In genomic region chr9:66265645-66266044, GRCm38 (mm10) we compare ENCODE assay signal across 21 mouse cellular contexts.
A peak's percentile ranks its signal among the peaks of the same experiment; 100 is the strongest.
DNase-seq lines count a peak whose midpoint lies in the region; ATAC-seq and TF ChIP-seq lines count a peak whose summit lies in the region.
"Had no signal": no experiment of that assay in that cellular context is flagged by ENCODE, and none has a peak within 500 bp of the region (broad histone marks: within the 10 kb centered on the region; RNA-seq: fewer than 3 reads in every experiment).

No protein-coding gene starts in this region.

- no peak for ATAC-seq in lung, postnatal 0 days
- ATAC-seq in hindbrain, embryonic 16.5 days, result no peak
- ATAC-seq: forebrain, embryonic 15.5 days; midbrain, embryonic 15.5 days had no signal

- TF ChIP-seq EP300 in lung, postnatal 0 days (IDR thresholded peaks at IDR 0.05), result no peak

- peak; percentile 68 to 76 for DNase-seq in frontal cortex, adult 2 months (ENCODE audit: extremely low spot score in 1 of 2, low spot score in 1 of 2)
- DNase-seq in frontal cortex, postnatal 14 days (ENCODE audit: low spot score in 2 of 2), result no peak
- peak; percentile 49 to 60 for DNase-seq in right cerebral cortex, adult 2 months (ENCODE audit: low spot score in 2 of 2)
- DNase-seq in right cerebral cortex, postnatal 14 days, result no peak
- peak; percentile 44 to 92 for DNase-seq in left cerebral cortex, postnatal 25 days (ENCODE audit: low spot score in 2 of 2)
- no peak for DNase-seq in lung, postnatal 0 days (ENCODE audit: low spot score)
- no peak for DNase-seq in natural killer cell, adult 2 months (ENCODE audit: low spot score in 2 of 2)
- DNase-seq: cerebellum, adult 9-11 months; embryo, embryonic 11 days; heart, postnatal 10 days; kidney, adult 18-20 months; kidney, postnatal 14 days; liver, embryonic 13.5 days; thymus, postnatal 14 days had no signal

- H3K4me2 ChIP-seq in lung, postnatal 0 days (replicated peaks; ENCODE audit: low read depth, low read length), result no peak overlapping the region
- H3K4me2 ChIP-seq in hindbrain, embryonic 16.5 days (ENCODE audit: low read length), result no peak overlapping the region
- H3K4me2 ChIP-seq: forebrain, embryonic 15.5 days; hindbrain, embryonic 13.5 days; limb, embryonic 12.5 days; liver, embryonic 13.5 days; lung, embryonic 15.5 days; midbrain, embryonic 15.5 days had no signal

- no peaks in the 10 kb centered on the region for H3K9me3 ChIP-seq in lung, postnatal 0 days (ENCODE audit: low read length)
- H3K9me3 ChIP-seq in hindbrain, embryonic 16.5 days (ENCODE audit: control insufficient read depth, low read length), result no peaks in the 10 kb centered on the region
- H3K9me3 ChIP-seq: forebrain, embryonic 15.5 days; heart, embryonic 10.5 days; hindbrain, embryonic 13.5 days; limb, embryonic 12.5 days; liver, embryonic 13.5 days; lung, embryonic 15.5 days; midbrain, embryonic 15.5 days had no signal

- no peaks in the 10 kb centered on the region for H3K36me3 ChIP-seq in lung, postnatal 0 days (ENCODE audit: insufficient read depth, low read length)
- no peaks in the 10 kb centered on the region for H3K36me3 ChIP-seq in hindbrain, embryonic 16.5 days (ENCODE audit: control insufficient read depth, insufficient read depth, low read length)
- H3K36me3 ChIP-seq: forebrain, embryonic 15.5 days; heart, embryonic 10.5 days; hindbrain, embryonic 13.5 days; limb, embryonic 12.5 days; liver, embryonic 13.5 days; lung, embryonic 15.5 days; midbrain, embryonic 15.5 days had no signal

- H3K27ac ChIP-seq in lung, postnatal 0 days (ENCODE audit: low read length), result no peak overlapping the region
- no peak overlapping the region for H3K27ac ChIP-seq in hindbrain, embryonic 16.5 days (ENCODE audit: low read depth, low read length)
- H3K27ac ChIP-seq: forebrain, embryonic 15.5 days; heart, embryonic 10.5 days; hindbrain, embryonic 13.5 days; limb, embryonic 12.5 days; liver, embryonic 13.5 days; lung, embryonic 15.5 days; midbrain, embryonic 15.5 days had no signal

- intact Hi-C loops in left cerebral cortex, postnatal 25 days (cut with DNase I), result loop anchor here (1.0 kb wide), 3 partner anchors 10 to 57 kb away; no protein-coding TSS in a partner anchor

- 23% methylated on average over 2 of the region's 2 CpGs for WGBS in lung, postnatal 0 days
- 60% methylated on average over 2 of the region's 2 CpGs for WGBS in hindbrain, embryonic 16.5 days

- TF ChIP-seq CTCF in lung, postnatal 0 days (IDR thresholded peaks at IDR 0.05), result no peak

- H3K4me1 ChIP-seq in lung, postnatal 0 days (ENCODE audit: insufficient read depth, low read depth, low read length), result no peaks in the 10 kb centered on the region
- H3K4me1 ChIP-seq in hindbrain, embryonic 16.5 days (ENCODE audit: control insufficient read depth, insufficient read depth, low read depth, low read length), result no peaks in the 10 kb centered on the region
- H3K4me1 ChIP-seq: forebrain, embryonic 15.5 days; hindbrain, embryonic 13.5 days; limb, embryonic 12.5 days; liver, embryonic 13.5 days; lung, embryonic 15.5 days; midbrain, embryonic 15.5 days had no signal

- H3K4me3 ChIP-seq in lung, postnatal 0 days (ENCODE audit: low read depth, low read length), result no peak overlapping the region
- no peak overlapping the region for H3K4me3 ChIP-seq in hindbrain, embryonic 16.5 days (ENCODE audit: low read length)
- H3K4me3 ChIP-seq: forebrain, embryonic 15.5 days; heart, embryonic 10.5 days; hindbrain, embryonic 13.5 days; limb, embryonic 12.5 days; liver, embryonic 13.5 days; lung, embryonic 15.5 days; midbrain, embryonic 15.5 days had no signal

- H3K9ac ChIP-seq in lung, postnatal 0 days (replicated peaks; ENCODE audit: low read depth), result no peak overlapping the region
- H3K9ac ChIP-seq in hindbrain, embryonic 16.5 days (ENCODE audit: low read depth, low read length), result no peak overlapping the region
- H3K9ac ChIP-seq: forebrain, embryonic 15.5 days; hindbrain, embryonic 13.5 days; limb, embryonic 12.5 days; liver, embryonic 13.5 days; lung, embryonic 15.5 days; midbrain, embryonic 15.5 days had no signal

- no peaks in the 10 kb centered on the region for H3K27me3 ChIP-seq in lung, postnatal 0 days (replicated peaks; ENCODE audit: insufficient read depth, low read length)
- H3K27me3 ChIP-seq in hindbrain, embryonic 16.5 days (replicated peaks; ENCODE audit: control insufficient read depth, insufficient read depth, low read length), result no peaks in the 10 kb centered on the region
- H3K27me3 ChIP-seq: forebrain, embryonic 15.5 days; hindbrain, embryonic 13.5 days; limb, embryonic 12.5 days; lung, embryonic 15.5 days; midbrain, embryonic 15.5 days had no signal

Comparison
In these comparisons a context has a peak if more than half of its experiments do, and no peak if none do; other contexts are left out.
1. DNase-seq: peak in frontal cortex, adult 2 months (2 of 2), right cerebral cortex, adult 2 months (2 of 2) and left cerebral cortex, postnatal 25 days (2 of 2); none in frontal cortex, postnatal 14 days (0 of 2), right cerebral cortex, postnatal 14 days (single experiment), lung, postnatal 0 days (single experiment) and natural killer cell, adult 2 months (0 of 2).